Mouse (Mus musculus) hindbrain, embryonic 13.5 days (tissue): ENCODE data around the gene Gm37419. TPM values are rescaled to one million over a fixed set of nuclear protein-coding genes. Genes with fewer than 3 reads are reported as not detected.

Source experiments
- ATAC-seq: fragments of 200-750 bp; cut with Nextera tagmentation; 2 replicates; pipeline ENCODE4 v1.8.0; 2017; ENCODE audit warnings: moderate TSS enrichment; ENCODE audit not compliant: low FRiP score
- H3K27ac ChIP-seq: fragments of 300-500 bp; sonication (generic); 2 replicates; pipeline ENCODE4 v1.5.1; 2015; ENCODE audit warnings: inconsistent platforms, mild to moderate bottlenecking, moderate library complexity
- H3K27me3 ChIP-seq: fragments of 300-500 bp; sonication (generic); 2 replicates; pipeline ENCODE4 v1.6.1; 2015; ENCODE audit warnings: mild to moderate bottlenecking, inconsistent platforms
- H3K36me3 ChIP-seq: fragments of 300-500 bp; sonication (generic); 2 replicates; pipeline ENCODE4 v1.6.1; 2015; ENCODE audit warnings: mild to moderate bottlenecking, inconsistent platforms
- H3K4me1 ChIP-seq: fragments of 300-500 bp; sonication (generic); replicated peaks from 2 replicates; pipeline ENCODE4 v1.6.1; 2015; ENCODE audit warnings: inconsistent platforms
- H3K4me2 ChIP-seq: fragments of 300-500 bp; sonication (generic); 2 replicates; pipeline ENCODE4 v1.6.1; 2015; ENCODE audit warnings: inconsistent platforms, mild to moderate bottlenecking, moderate library complexity
- H3K4me3 ChIP-seq: fragments of 300-500 bp; sonication (generic); 2 replicates; pipeline ENCODE4 v1.5.1; 2015; ENCODE audit warnings: mild to moderate bottlenecking, inconsistent platforms
- H3K9ac ChIP-seq: fragments of 300-500 bp; sonication (generic); 2 replicates; pipeline ENCODE4 v1.6.1; 2015; ENCODE audit warnings: mild to moderate bottlenecking, inconsistent platforms
- H3K9me3 ChIP-seq: fragments of 300-500 bp; sonication (generic); 2 replicates; pipeline ENCODE4 v1.6.1; 2016; ENCODE audit warnings: inconsistent platforms
- WGBS: fragments of 180-500 bp; shearing (Covaris S2); methylation state at CpG from one replicate; pipeline ENCODE4 v1.1.7; 2015; 5-methylcytosine and 5-hydroxymethylcytosine counted together
- polyA plus RNA-seq: library from polyadenylated mRNA; unstranded; fragments of >200 nt; fragmentation: Nextera tagmentation; extraction: Ambion mirVana; gene quantifications from 2 replicates; pipeline ENCODE4 v1.2.1, GENCODE M21; 2015

Gene Gm37419
- polyA plus RNA-seq, 1 experiment from 2014 or later = not detected

GRCm38 (mm10) chr16:24016273-24016672 is 28.0 kb downstream of the Gm37419 start:
- Histone ChIP-seq H3K36me3 (no peaks in the 10 kb centered on the region), H3K27me3 (no peaks in the 10 kb centered on the region), H3K4me3 (no peak overlapping the region), H3K4me1 (no peaks in the 10 kb centered on the region), H3K9me3 (no peaks in the 10 kb centered on the region), H3K9ac (no peak overlapping the region), H3K4me2 (no peak overlapping the region), H3K27ac (no peak overlapping the region)
- ATAC-seq = no peak
- WGBS = 54% methylated on average over 6 of the region's 6 CpGs

GRCm38 (mm10) chr16:24016742-24017141 is 28.5 kb downstream of the Gm37419 start:
- Histone ChIP-seq H3K4me1 (no peaks in the 10 kb centered on the region), H3K36me3 (no peaks in the 10 kb centered on the region), H3K9ac (no peak overlapping the region), H3K9me3 (no peaks in the 10 kb centered on the region), H3K4me3 (no peak overlapping the region), H3K4me2 (no peak overlapping the region), H3K27ac (no peak overlapping the region), H3K27me3 (no peaks in the 10 kb centered on the region)
- WGBS = 76% methylated on average over 5 of the region's 5 CpGs
- no peak for ATAC-seq

- no peak overlapping the region for H3K4me3 ChIP-seq
- ATAC-seq = no peak
- no peak overlapping the region for H3K9ac ChIP-seq
- WGBS = 71% methylated on average over 1 of the region's 1 CpGs
- no peaks in the 10 kb centered on the region for H3K4me1 ChIP-seq
- no peaks in the 10 kb centered on the region for H3K36me3 ChIP-seq
- no peaks in the 10 kb centered on the region for H3K9me3 ChIP-seq
- no peak overlapping the region for H3K27ac ChIP-seq
- H3K4me2 ChIP-seq = no peak overlapping the region
- no peaks in the 10 kb centered on the region for H3K27me3 ChIP-seq
Measured at GRCm38 (mm10) chr16:24021722-24022121, 33.4 kb downstream of the Gm37419 start.

GRCm38 (mm10) chr16:24022605-24023004 is 34.3 kb downstream of the Gm37419 start:
- H3K9ac ChIP-seq = no peak overlapping the region
- H3K27me3 ChIP-seq = no peaks in the 10 kb centered on the region
- no peak for ATAC-seq
- no peaks in the 10 kb centered on the region for H3K4me1 ChIP-seq
- H3K4me2 ChIP-seq = no peak overlapping the region
- no peaks in the 10 kb centered on the region for H3K9me3 ChIP-seq
- no peak overlapping the region for H3K4me3 ChIP-seq
- H3K36me3 ChIP-seq = no peaks in the 10 kb centered on the region
- no peak overlapping the region for H3K27ac ChIP-seq
- WGBS = 89% methylated on average over 4 of the region's 4 CpGs

GRCm38 (mm10) chr16:24025442-24025841 is 37.2 kb downstream of the Gm37419 start:
- ATAC-seq = no peak
- WGBS = 78% methylated on average over 7 of the region's 7 CpGs

GRCm38 (mm10) chr16:24029965-24030672 is 41.8 kb downstream of the Gm37419 start:
- H3K36me3 ChIP-seq = no peaks in the 10 kb centered on the region
- WGBS = 85% methylated on average over 2 of the region's 2 CpGs
- H3K9me3 ChIP-seq = no peaks in the 10 kb centered on the region
- no peaks in the 10 kb centered on the region for H3K27me3 ChIP-seq
- no peak for ATAC-seq
- no peak overlapping the region for H3K9ac ChIP-seq
- H3K4me3 ChIP-seq = no peak overlapping the region
- H3K27ac ChIP-seq = no peak overlapping the region
- no peak overlapping the region for H3K4me2 ChIP-seq
- no peaks in the 10 kb centered on the region for H3K4me1 ChIP-seq

More at GRCm38 (mm10) chr16:24025442-24025841, 37.2 kb downstream of the Gm37419 start:
- Histone ChIP-seq H3K4me1 (no peaks in the 10 kb centered on the region), H3K4me3 (no peak overlapping the region), H3K9ac (no peak overlapping the region), H3K36me3 (no peaks in the 10 kb centered on the region), H3K27ac (no peak overlapping the region), H3K27me3 (no peaks in the 10 kb centered on the region), H3K4me2 (no peak overlapping the region), H3K9me3 (no peaks in the 10 kb centered on the region)

- Histone ChIP-seq H3K27me3 (no peaks in the 10 kb centered on the region), H3K4me3 (no peak overlapping the region), H3K4me1 (no peaks in the 10 kb centered on the region), H3K36me3 (no peaks in the 10 kb centered on the region), H3K9ac (no peak overlapping the region), H3K9me3 (no peaks in the 10 kb centered on the region), H3K4me2 (no peak overlapping the region), H3K27ac (no peak overlapping the region)
- WGBS = 93% methylated on average over 5 of the region's 5 CpGs
- ATAC-seq = no peak
Measured at GRCm38 (mm10) chr16:24033259-24033658, 45.0 kb downstream of the Gm37419 start.

GRCm38 (mm10) chr16:24034450-24034849 is 46.2 kb downstream of the Gm37419 start:
- H3K9ac ChIP-seq = no peak overlapping the region
- no peak for ATAC-seq
- H3K27me3 ChIP-seq = no peaks in the 10 kb centered on the region
- H3K4me1 ChIP-seq = no peaks in the 10 kb centered on the region
- WGBS = 73% methylated on average over 2 of the region's 2 CpGs
- H3K4me3 ChIP-seq = no peak overlapping the region
- H3K9me3 ChIP-seq = no peaks in the 10 kb centered on the region
- H3K36me3 ChIP-seq = no peaks in the 10 kb centered on the region
- no peak overlapping the region for H3K4me2 ChIP-seq
- H3K27ac ChIP-seq = no peak overlapping the region

GRCm38 (mm10) chr16:24035767-24036166 is 47.5 kb downstream of the Gm37419 start:
- Histone ChIP-seq H3K4me1 (no peaks in the 10 kb centered on the region), H3K27me3 (no peaks in the 10 kb centered on the region), H3K9ac (no peak overlapping the region), H3K4me3 (no peak overlapping the region), H3K4me2 (no peak overlapping the region), H3K27ac (no peak overlapping the region), H3K36me3 (no peaks in the 10 kb centered on the region), H3K9me3 (no peaks in the 10 kb centered on the region)
- ATAC-seq = no peak

- ATAC-seq = no peak
- WGBS = 94% methylated on average over 3 of the region's 3 CpGs
Measured at GRCm38 (mm10) chr16:24036398-24036797, 48.1 kb downstream of the Gm37419 start.

More at GRCm38 (mm10) chr16:24036398-24036797, 48.1 kb downstream of the Gm37419 start:
- no peak overlapping the region for H3K4me2 ChIP-seq
- no peak overlapping the region for H3K27ac ChIP-seq
- H3K4me1 ChIP-seq = no peaks in the 10 kb centered on the region
- no peak overlapping the region for H3K9ac ChIP-seq
- H3K27me3 ChIP-seq = no peaks in the 10 kb centered on the region
- no peaks in the 10 kb centered on the region for H3K9me3 ChIP-seq
- H3K4me3 ChIP-seq = no peak overlapping the region
- no peaks in the 10 kb centered on the region for H3K36me3 ChIP-seq

Other genes with a start within 250 kb of the Gm37419 start
- 242 and 252 TPM in 2 replicates for gene Sst, start 97.5 kb upstream of the Gm37419 start, polyA plus RNA-seq
- gene Rtp2, start 56.1 kb upstream of the Gm37419 start, polyA plus RNA-seq = not detected in 2 replicates
- 0.22 and 0.32 TPM in 2 replicates for gene Bcl6, start 370 bp downstream of the Gm37419 start, polyA plus RNA-seq